Mouse (Mus musculus): ENCODE measurements around the gene Pitpnm1. TPM values are rescaled to one million over a fixed set of nuclear protein-coding genes. Genes with fewer than 3 reads are reported as not detected.

Pitpnm1 gene
- polyA plus RNA-seq, 1 experiment: 357 TPM

DNA sequence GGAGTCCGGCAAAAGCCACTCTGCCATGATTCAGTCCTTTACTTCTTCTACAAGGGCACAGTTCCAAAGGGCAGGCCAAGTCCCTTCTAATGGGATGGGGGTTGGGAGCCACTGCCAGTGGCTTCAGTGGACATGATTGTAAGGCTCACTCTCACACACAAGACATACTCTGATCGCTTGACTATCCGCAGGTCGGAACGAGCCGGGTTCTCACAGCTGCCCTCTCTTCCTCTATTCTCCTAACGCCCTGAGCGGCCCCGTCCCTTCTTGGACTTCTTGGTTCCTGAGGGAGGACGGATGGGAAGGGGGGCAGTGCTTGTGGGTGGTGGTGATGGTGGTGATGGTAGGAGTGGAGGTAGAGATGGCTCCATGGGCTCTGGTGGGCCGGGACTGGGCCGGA, 57.0 kb downstream of the Pitpnm1 start:
- DNase-seq: no peak
- peaks cover 36% of the 10 kb centered on the region for H3K4me1 ChIP-seq (replicated peaks; ENCODE audit: control insufficient read depth, insufficient read depth, low read length)
- H3K27me3 ChIP-seq (ENCODE audit: control insufficient read depth, insufficient read depth, low read length): no peaks in the 10 kb centered on the region
- 93% methylated on average over 12 of the region's 12 CpGs for WGBS
- H3K36me3 ChIP-seq (ENCODE audit: control insufficient read depth, insufficient read depth, low read length): peaks cover 12% of the 10 kb centered on the region
- no peak for TF ChIP-seq POLR2A (IDR thresholded peaks at IDR 0.05; ENCODE audit: control insufficient read depth, extremely low read depth, insufficient read depth, low read length, poor library complexity)
- TF ChIP-seq CTCF (IDR thresholded peaks at IDR 0.05; ENCODE audit: borderline replicate concordance, control insufficient read depth, extremely low read depth, insufficient read depth, low read length, poor library complexity): no peak
- no peak overlapping the region; the same call in 1 of the 2 replicates for H3K27ac ChIP-seq (ENCODE audit: control insufficient read depth, insufficient read depth, low read length)
- H3K4me3 ChIP-seq (ENCODE audit: control insufficient read depth, insufficient read depth, low read length): no peak overlapping the region

- no peak for TF ChIP-seq POLR2A (IDR thresholded peaks at IDR 0.05; ENCODE audit: control insufficient read depth, extremely low read depth, insufficient read depth, low read length, poor library complexity)
- TF ChIP-seq CTCF (IDR thresholded peaks at IDR 0.05; ENCODE audit: borderline replicate concordance, control insufficient read depth, extremely low read depth, insufficient read depth, low read length, poor library complexity): no peak
- Histone ChIP-seq H3K36me3 (ENCODE audit: control insufficient read depth, insufficient read depth, low read length) (peaks cover 7% of the 10 kb centered on the region), H3K4me3 (ENCODE audit: control insufficient read depth, insufficient read depth, low read length) (no peak overlapping the region), H3K27ac (ENCODE audit: control insufficient read depth, insufficient read depth, low read length) (no peak overlapping the region), H3K27me3 (ENCODE audit: control insufficient read depth, insufficient read depth, low read length) (no peaks in the 10 kb centered on the region), H3K4me1 (replicated peaks; ENCODE audit: control insufficient read depth, insufficient read depth, low read length) (peaks cover 28% of the 10 kb centered on the region)
- 93% methylated on average over 8 of the region's 8 CpGs for WGBS
- no peak for DNase-seq
These were observed 59.3 kb downstream of the Pitpnm1 start for GRCm38 (mm10) chr19:4159049-4159448.

DNA sequence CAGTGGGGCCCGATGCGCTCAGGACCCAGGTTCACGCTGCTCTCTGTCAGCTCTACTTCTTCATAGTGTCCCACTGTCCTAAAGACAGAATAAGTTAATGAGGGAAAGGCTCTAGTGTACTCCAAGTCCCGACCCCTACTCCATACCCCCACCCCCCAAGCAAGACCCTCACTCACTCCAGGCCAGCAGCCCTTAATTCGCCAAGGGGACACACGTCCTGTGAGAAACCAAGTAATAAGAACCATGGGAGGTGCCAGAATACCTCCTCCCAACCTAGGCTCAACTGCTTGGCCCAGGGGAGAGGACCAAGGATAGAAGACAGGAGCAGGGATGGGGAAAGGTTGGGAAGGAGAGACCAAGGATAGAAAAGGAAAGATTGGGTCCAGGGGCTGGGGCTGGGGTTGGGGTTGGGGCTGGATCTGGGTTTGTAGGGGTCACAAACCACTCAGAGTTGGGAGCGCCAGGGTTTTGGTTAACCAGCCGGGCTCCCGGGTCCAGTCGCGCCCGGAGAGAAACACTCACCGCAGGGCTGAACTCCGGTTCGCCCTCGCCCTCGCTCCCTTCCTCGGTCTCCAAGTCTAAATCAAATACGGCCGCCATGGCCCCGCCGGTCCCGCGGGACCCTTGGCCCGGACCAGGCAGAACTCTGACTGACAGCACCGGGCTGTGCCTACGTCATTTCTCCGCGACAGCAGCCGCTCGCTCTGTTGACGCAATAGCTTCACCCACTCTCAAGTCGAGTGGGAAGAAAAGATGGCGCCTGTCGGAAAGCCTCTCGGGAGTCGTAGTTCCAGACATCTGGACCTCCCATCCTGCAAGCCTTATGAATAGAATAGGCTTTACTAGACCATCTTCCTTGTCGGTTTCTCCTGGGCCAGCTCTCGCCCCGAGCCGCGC, 63.1 kb downstream of the Pitpnm1 start, which contains the start of gene Rps6kb2:
Gene Rps6kb2, minus strand, starts transcription at position 709 of the 897 bp plus-strand sequence.
- no peaks in the 10 kb centered on the region for H3K27me3 ChIP-seq (ENCODE audit: control insufficient read depth, insufficient read depth, low read length)
- 0 out of 2 replicates have a peak within 1 kb of the TSS, but pooled peaks have one; percentile 6 for H3K27ac ChIP-seq (ENCODE audit: control insufficient read depth, insufficient read depth, low read length)
- H3K4me3 ChIP-seq (ENCODE audit: control insufficient read depth, insufficient read depth, low read length): peak within 1 kb of the TSS; percentile 66
- no peaks in the 10 kb centered on the region for H3K36me3 ChIP-seq (ENCODE audit: control insufficient read depth, insufficient read depth, low read length)
- DNase-seq: peak; percentile 92
- 8% methylated on average over 42 of the region's 42 CpGs for WGBS
- peaks cover 9% of the 10 kb centered on the region for H3K4me1 ChIP-seq (replicated peaks; ENCODE audit: control insufficient read depth, insufficient read depth, low read length)
- TF ChIP-seq POLR2A (IDR thresholded peaks at IDR 0.05; ENCODE audit: control insufficient read depth, extremely low read depth, insufficient read depth, low read length, poor library complexity) (0 out of 2 replicates have a peak, but pooled peaks have one; percentile 39), CTCF (IDR thresholded peaks at IDR 0.05; ENCODE audit: borderline replicate concordance, control insufficient read depth, extremely low read depth, insufficient read depth, low read length, poor library complexity) (no peak)

GRCm38 (mm10) chr19:4163543-4163887, 63.7 kb downstream of the Pitpnm1 start:
- no peaks in the 10 kb centered on the region for H3K36me3 ChIP-seq (ENCODE audit: control insufficient read depth, insufficient read depth, low read length)
- H3K4me1 ChIP-seq (replicated peaks; ENCODE audit: control insufficient read depth, insufficient read depth, low read length): peaks cover 9% of the 10 kb centered on the region
- H3K27ac ChIP-seq (ENCODE audit: control insufficient read depth, insufficient read depth, low read length): 0 out of 2 replicates have a peak overlapping the region, but pooled peaks have one; percentile 6
- TF ChIP-seq POLR2A (IDR thresholded peaks at IDR 0.05; ENCODE audit: control insufficient read depth, extremely low read depth, insufficient read depth, low read length, poor library complexity): no peak
- no peak for TF ChIP-seq CTCF (IDR thresholded peaks at IDR 0.05; ENCODE audit: borderline replicate concordance, control insufficient read depth, extremely low read depth, insufficient read depth, low read length, poor library complexity)
- no peak for DNase-seq
- peak overlapping the region; percentile 66 for H3K4me3 ChIP-seq (ENCODE audit: control insufficient read depth, insufficient read depth, low read length)
- H3K27me3 ChIP-seq (ENCODE audit: control insufficient read depth, insufficient read depth, low read length): no peaks in the 10 kb centered on the region
- 41% methylated on average over 4 of the region's 4 CpGs for WGBS

Other genes with a start within 250 kb of the Pitpnm1 start
- 39.1 and 44.2 TPM in 2 replicates for gene Chka, start 248.2 kb upstream of the Pitpnm1 start, polyA plus RNA-seq (2012; rRNA removed)
- 270 and 293 TPM in 2 replicates for gene Tcirg1, start 192.9 kb upstream of the Pitpnm1 start, polyA plus RNA-seq (2012; rRNA removed)
- 287 and 340 TPM in 2 replicates for gene Ndufs8, start 187.2 kb upstream of the Pitpnm1 start, polyA plus RNA-seq (2012; rRNA removed)
- 10.2 and 11.7 TPM in 2 replicates for gene Aldh3b1, start 170.2 kb upstream of the Pitpnm1 start, polyA plus RNA-seq (2012; rRNA removed)
- 147 and 174 TPM in 2 replicates for gene Unc93b1, start 164.8 kb upstream of the Pitpnm1 start, polyA plus RNA-seq (2012; rRNA removed)
- 0.33 and 0.97 TPM in 2 replicates for gene Aldh3b3, start 141.4 kb upstream of the Pitpnm1 start, polyA plus RNA-seq (2012; rRNA removed)
- 7.0 and 7.2 TPM in 2 replicates for gene Aldh3b2, start 127.7 kb upstream of the Pitpnm1 start, polyA plus RNA-seq (2012; rRNA removed)
- 12.0 and 14.9 TPM in 2 replicates for gene Acy3, start 113.4 kb upstream of the Pitpnm1 start, polyA plus RNA-seq (2012; rRNA removed)
- gene Tbx10, start 107.2 kb upstream of the Pitpnm1 start, polyA plus RNA-seq (2012; rRNA removed): 0.15 and 0.20 TPM in 2 replicates
- gene Nudt8, start 99.4 kb upstream of the Pitpnm1 start, polyA plus RNA-seq (2012; rRNA removed): 23.6 and 24.9 TPM in 2 replicates
- gene Gm49405, start 99.4 kb upstream of the Pitpnm1 start, polyA plus RNA-seq (2012; rRNA removed): 3.7 and 5.3 TPM in 2 replicates
- 14.4 and 51.8 TPM in 2 replicates for gene Doc2g, start 96.7 kb upstream of the Pitpnm1 start, polyA plus RNA-seq (2012; rRNA removed)
- 152 and 170 TPM in 2 replicates for gene Ndufv1, start 87.2 kb upstream of the Pitpnm1 start, polyA plus RNA-seq (2012; rRNA removed)
- 317 and 318 TPM in 2 replicates for gene Gstp1, start 62.0 kb upstream of the Pitpnm1 start, polyA plus RNA-seq (2012; rRNA removed)
- 26.9 and 48.8 TPM in 2 replicates for gene Gstp2, start 54.0 kb upstream of the Pitpnm1 start, polyA plus RNA-seq (2012; rRNA removed)
- gene Gstp3, start 40.4 kb upstream of the Pitpnm1 start, polyA plus RNA-seq (2012; rRNA removed): 23.6 and 26.4 TPM in 2 replicates
- 0.42 TPM in 1 of 2 replicates, not detected in the other for gene Cabp2, start 18.4 kb upstream of the Pitpnm1 start, polyA plus RNA-seq (2012; rRNA removed)
- gene Cdk2ap2, start 2.8 kb upstream of the Pitpnm1 start, polyA plus RNA-seq (2012; rRNA removed): 274 and 296 TPM in 2 replicates
- 106 and 112 TPM in 2 replicates for gene Aip, start 25.9 kb downstream of the Pitpnm1 start, polyA plus RNA-seq (2012; rRNA removed)
- gene Gpr152, start 39.8 kb downstream of the Pitpnm1 start, polyA plus RNA-seq (2012; rRNA removed): 0.20 and 0.24 TPM in 2 replicates
- 0.26 and 0.53 TPM in 2 replicates for gene Cabp4, start 44.0 kb downstream of the Pitpnm1 start, polyA plus RNA-seq (2012; rRNA removed)
- gene Coro1b, start 48.6 kb downstream of the Pitpnm1 start, polyA plus RNA-seq (2012; rRNA removed): 508 and 533 TPM in 2 replicates
- 1,512 and 1,655 TPM in 2 replicates for gene Ptprcap, start 53.6 kb downstream of the Pitpnm1 start, polyA plus RNA-seq (2012; rRNA removed)
- gene Rps6kb2, start 63.4 kb downstream of the Pitpnm1 start, polyA plus RNA-seq (2012; rRNA removed): 97.8 and 102 TPM in 2 replicates
- 92.9 and 95.5 TPM in 2 replicates for gene Carns1, start 75.5 kb downstream of the Pitpnm1 start, polyA plus RNA-seq (2012; rRNA removed)
- gene Tbc1d10c, start 91.3 kb downstream of the Pitpnm1 start, polyA plus RNA-seq (2012; rRNA removed): 622 and 718 TPM in 2 replicates
- 897 and 1,014 TPM in 2 replicates for gene Ppp1ca, start 92.1 kb downstream of the Pitpnm1 start, polyA plus RNA-seq (2012; rRNA removed)
- 119 and 143 TPM in 2 replicates for gene Rad9a, start 101.7 kb downstream of the Pitpnm1 start, polyA plus RNA-seq (2012; rRNA removed)
- gene Clcf1, start 114.2 kb downstream of the Pitpnm1 start, polyA plus RNA-seq (2012; rRNA removed): 32.9 and 36.1 TPM in 2 replicates
- not detected in 2 replicates for gene AC109138.7, start 114.4 kb downstream of the Pitpnm1 start, polyA plus RNA-seq (2012; rRNA removed)
- gene Pold4, start 131.9 kb downstream of the Pitpnm1 start, polyA plus RNA-seq (2012; rRNA removed): 104 and 117 TPM in 2 replicates
- 72.7 and 94.1 TPM in 2 replicates for gene Ssh3, start 169.2 kb downstream of the Pitpnm1 start, polyA plus RNA-seq (2012; rRNA removed)
- gene Ankrd13d, start 183.1 kb downstream of the Pitpnm1 start, polyA plus RNA-seq (2012; rRNA removed): 56.0 and 61.4 TPM in 2 replicates
- gene Grk2, start 206.2 kb downstream of the Pitpnm1 start, polyA plus RNA-seq (2012; rRNA removed): 515 and 528 TPM in 2 replicates